Mouse (Mus musculus) Muller cell, postnatal 12 days (primary cell): ENCODE data around the gene Nhp2.
A peak's percentile ranks its signal among the peaks of the same experiment; 100 is the strongest.

Source experiments
- DNase-seq: peaks from one replicate; pipeline ENCODE4 v3.0.0-alpha.2; 2015; ENCODE audit errors: inconsistent ontology term

The Nhp2 gene

DNA sequence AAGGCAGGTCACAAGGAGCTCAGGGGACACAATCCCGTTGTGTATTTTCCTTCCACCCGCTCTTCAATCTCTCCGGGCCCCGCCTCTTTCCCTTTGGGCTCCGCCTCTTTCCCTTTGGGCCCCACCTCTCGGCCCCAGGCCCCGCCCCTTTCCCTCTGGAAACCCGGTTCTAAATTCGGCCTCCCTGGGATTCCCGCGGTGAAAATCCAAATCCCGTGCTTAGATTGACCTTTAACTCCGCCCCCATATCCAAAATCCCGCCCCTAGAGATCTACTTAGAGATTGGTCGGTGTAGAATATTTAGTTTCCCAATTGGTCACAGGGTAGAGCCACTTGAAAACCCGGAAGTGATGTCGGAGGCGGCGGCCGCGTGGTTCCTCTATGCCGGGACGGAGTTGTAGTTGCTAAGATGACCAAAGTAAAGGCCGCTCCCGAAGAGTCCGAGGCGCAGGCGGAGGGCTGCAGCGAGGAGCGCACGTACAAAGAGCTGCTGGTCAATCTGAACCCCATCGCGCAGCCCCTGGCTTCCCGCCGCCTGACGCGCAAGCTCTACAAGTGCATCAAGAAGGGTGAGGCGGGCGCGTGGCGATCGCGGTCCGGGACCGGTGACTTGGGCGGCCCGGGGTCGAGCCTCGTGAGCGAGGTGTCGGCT is at the start of gene Nhp2:
Gene Nhp2, plus strand, starts transcription at position 327 of the 652 bp plus-strand sequence.
- DNase-seq = peak; percentile 98

- no peak for DNase-seq
Observed at GRCm38 (mm10) chr11:51576454-51576853, 43.1 kb upstream of the Nhp2 start.

- DNase-seq = no peak
Observed at GRCm38 (mm10) chr11:51577587-51577986, 41.9 kb upstream of the Nhp2 start.

- DNase-seq = no peak
Observed at GRCm38 (mm10) chr11:51579024-51579423, 40.5 kb upstream of the Nhp2 start.

DNA sequence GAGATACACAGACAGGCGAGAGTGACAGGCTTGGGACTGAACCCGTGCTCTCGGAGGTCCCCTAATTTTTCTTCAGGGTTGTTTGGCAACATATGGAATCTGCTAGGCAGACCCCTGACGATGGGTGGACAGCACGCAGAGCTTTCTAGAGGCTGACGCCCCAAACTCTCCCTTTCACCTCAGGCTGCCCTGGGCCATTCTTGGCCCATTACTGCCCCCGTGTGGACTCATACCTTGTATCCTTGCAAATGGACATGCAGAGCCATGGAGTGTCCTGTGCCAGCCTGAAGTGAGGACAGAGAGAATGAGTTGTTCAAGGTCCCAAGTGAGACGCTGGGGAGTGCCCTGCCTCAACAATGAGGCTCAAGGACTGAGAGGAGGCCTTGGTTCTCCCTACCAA is 36.8 kb upstream of the Nhp2 start:
- peak; percentile 61 for DNase-seq

DNA sequence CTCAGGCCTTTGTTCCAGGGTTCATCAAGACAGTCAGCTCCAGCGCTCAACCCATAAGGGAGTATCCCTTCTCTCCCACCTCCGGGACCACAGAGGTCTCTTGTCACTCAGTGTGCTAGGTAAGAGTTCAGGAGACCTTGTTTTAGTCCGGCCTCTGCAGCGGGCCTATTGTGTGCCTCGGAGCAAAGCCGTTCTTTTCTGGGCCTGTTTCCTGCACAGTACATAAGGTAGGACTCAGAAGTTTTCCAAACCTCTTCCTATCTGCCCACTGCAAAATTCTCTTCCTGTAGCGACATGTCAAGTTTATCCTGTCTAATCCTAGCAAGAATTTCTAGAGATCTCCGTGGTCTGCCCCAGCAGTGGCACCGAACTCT is 35.5 kb upstream of the Nhp2 start:
- DNase-seq = no peak

GRCm38 (mm10) chr11:51584431-51585248 is 34.9 kb upstream of the Nhp2 start, which contains the start of gene Phykpl:
Phykpl (plus strand) TSS chr11:51584757.
- DNase-seq = peak; percentile 98

GRCm38 (mm10) chr11:51585608-51586252 is 33.8 kb upstream of the Nhp2 start:
- DNase-seq = no peak

DNA sequence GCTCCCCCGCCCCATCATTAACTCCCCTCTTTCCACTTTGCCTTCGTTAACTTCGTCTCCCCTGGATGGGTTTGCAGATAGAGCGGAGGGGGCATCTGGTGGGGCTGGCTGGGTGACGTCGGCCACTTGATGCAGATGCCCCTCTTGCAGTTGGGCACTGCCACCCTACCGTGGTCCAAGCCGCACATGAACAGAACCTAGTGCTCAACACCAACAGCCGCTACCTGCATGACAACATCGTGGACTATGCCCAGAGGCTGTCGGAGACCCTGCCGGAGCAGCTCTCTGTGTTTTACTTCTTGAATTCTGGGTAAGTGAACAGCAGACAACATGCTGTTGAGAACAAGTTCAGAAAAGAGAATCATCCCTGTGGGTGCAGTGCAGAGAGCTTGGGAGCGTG is 33.1 kb upstream of the Nhp2 start:
- DNase-seq = no peak

GRCm38 (mm10) chr11:51587059-51587458 is 32.5 kb upstream of the Nhp2 start:
- no peak for DNase-seq

- DNase-seq = no peak
Observed at GRCm38 (mm10) chr11:51588833-51589232, 30.7 kb upstream of the Nhp2 start.

DNA sequence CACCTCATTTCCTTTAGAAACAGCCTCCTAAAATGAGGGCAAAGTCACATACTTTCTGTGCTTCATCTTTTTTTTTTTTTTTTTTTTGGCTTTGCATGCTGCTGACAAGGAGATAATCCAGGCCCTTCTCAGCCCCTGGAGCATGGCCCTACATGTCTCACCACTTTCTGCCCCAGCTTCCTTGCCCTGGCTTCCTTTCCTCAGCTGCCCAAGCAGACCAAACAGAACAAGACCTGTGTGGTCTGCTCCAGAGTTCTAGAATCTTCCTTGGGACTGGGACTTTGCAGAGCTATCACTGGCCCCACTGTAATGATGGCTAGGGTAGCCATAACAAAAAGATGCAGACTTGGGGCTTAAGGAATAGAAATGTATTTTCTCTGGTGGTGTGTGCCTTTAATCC is 29.5 kb upstream of the Nhp2 start:
- DNase-seq = no peak

DNA sequence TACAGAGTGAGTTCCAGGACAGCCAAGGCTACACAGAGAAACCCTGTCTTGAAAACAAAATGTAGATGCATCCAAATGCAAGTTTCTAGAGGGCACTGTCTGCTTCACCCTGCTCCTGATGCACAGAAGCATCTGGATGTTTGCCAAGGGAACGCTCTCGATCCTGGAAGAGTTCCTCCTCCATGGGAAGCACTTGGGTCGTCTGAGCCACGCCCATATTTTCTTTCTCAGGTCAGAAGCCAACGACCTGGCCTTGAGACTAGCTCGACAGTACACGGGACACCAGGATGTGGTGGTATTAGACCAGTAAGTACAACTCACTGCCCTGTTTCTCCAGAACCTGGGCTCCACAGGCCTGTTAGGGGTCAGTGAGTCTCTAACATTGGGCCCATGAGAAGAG is 28.4 kb upstream of the Nhp2 start:
- DNase-seq = no peak

DNA sequence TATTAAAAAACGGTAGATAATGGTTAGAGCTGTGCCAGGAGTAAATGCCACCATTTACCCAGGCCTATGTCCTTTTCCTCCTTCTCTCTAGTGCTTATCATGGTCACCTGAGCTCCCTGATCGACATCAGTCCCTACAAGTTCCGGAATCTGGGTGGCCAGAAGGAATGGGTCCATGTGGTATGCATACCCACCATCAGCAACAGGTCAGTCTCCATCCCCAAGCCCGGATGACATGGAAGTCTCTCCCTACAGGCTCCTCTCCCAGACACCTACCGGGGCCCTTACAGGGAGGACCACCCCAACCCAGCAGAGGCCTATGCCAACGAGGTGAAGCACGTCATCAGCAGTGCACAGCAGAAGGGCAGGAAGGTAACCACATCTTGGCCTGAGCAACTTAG is 27.6 kb upstream of the Nhp2 start:
- no peak for DNase-seq

GRCm38 (mm10) chr11:51593368-51593767 is 26.2 kb upstream of the Nhp2 start:
- no peak for DNase-seq

DNA sequence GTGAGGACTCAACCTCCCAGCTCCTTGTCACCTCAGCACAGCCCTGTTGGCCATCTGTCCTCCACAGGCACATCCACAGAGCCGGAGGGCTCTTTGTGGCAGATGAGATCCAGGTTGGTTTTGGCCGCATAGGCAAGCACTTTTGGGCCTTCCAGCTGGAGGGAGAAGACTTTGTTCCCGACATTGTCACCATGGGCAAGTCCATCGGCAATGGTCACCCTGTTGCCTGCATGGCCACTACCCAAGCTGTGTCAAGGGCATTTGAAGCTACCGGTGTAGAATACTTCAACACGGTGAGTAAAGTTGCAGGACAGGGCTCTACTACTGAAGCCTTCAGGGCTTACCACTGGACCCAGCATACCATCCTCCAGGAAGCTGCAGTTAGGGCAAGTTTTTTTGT is 25.7 kb upstream of the Nhp2 start:
- no peak for DNase-seq

GRCm38 (mm10) chr11:51594715-51595350 is 24.7 kb upstream of the Nhp2 start:
- DNase-seq = no peak

DNA sequence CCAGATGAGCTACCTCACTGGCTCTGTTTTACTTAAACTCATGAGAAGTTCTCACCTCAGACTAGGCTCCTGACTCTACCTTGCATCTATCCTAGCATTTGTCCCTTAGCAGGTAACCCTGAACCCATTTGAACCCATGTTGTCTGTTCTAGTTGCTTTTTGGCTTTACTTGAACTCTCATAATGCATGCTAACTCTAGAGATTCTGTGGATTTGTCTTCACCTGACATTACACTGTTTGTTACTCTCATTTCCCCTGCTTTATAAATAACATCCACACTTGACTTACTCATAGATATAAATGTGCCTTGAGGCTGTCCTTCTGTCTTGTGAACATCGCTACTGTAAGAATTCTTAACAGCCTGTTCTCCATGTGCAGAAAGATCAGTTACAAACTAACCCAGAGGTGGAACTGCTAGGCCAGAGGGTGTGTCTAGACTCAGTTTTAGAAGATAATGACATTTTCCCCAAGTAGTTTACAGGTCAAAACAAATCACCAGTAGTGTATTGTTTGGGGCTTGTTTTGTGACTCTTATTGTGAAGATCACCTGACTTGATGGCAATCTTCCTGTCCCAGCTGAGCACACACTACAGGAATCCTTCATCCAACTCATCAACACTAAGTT is 24.0 kb upstream of the Nhp2 start:
- DNase-seq = no peak

DNA sequence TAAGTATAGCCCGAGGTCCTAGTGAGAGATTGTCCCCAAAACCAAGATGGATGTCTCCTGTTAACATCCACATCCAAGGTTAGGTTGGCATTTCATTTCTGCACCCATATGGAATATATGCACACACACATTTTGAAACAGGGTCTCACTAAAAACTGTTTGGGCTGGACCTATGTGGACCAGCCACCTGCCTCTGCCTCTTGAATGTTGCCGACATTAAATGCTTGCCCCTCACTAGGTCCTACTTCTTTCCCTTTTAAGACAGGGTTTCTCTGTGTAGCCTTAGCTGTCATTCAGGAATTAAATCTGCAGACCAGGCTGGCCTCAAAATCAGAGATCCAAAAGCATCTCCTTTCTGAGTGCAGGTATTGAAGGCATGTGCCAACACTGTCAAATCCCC is 22.0 kb upstream of the Nhp2 start:
- no peak for DNase-seq

- no peak for DNase-seq
Observed at GRCm38 (mm10) chr11:51602253-51602652, 17.3 kb upstream of the Nhp2 start.

- peak; percentile 90 for DNase-seq
Observed at GRCm38 (mm10) chr11:51605602-51606446, 13.7 kb upstream of the Nhp2 start.
